Mouse (Mus musculus) left cerebral cortex, adult 18-20 months (tissue): ENCODE measurements around the gene Zfp710. TPM values are rescaled to one million over a fixed set of nuclear protein-coding genes. Genes with fewer than 3 reads are reported as not detected.

Experiments used
- DNase-seq, 2 experiments: peaks; one replicate each; pipeline ENCODE4 v3.0.0; 2021 to 2022; ENCODE audit warnings: low spot score in 2 of 2, mixed read lengths in 1 of 2
- total RNA-seq, 2 experiments: library from RNA; stranded (reverse); gene quantifications; 2 replicates each; pipeline ENCODE4 v1.2.3; 2021

Gene Zfp710
- total RNA-seq, 2 experiments from 2014 or later = 19.4 to 22.1 TPM

GRCm38 (mm10) chr7:80055781-80056180, 31.2 kb downstream of the Zfp710 start:
- no peak for DNase-seq

- DNase-seq = no peak
Observed at GRCm38 (mm10) chr7:80057002-80057691, 32.5 kb downstream of the Zfp710 start.

- no peak for DNase-seq
Observed at GRCm38 (mm10) chr7:80057781-80058180, 33.2 kb downstream of the Zfp710 start.

GRCm38 (mm10) chr7:80058405-80059063, 33.9 kb downstream of the Zfp710 start:
- DNase-seq = no peak

- no peak for DNase-seq
Observed at GRCm38 (mm10) chr7:80059064-80059838, 34.6 kb downstream of the Zfp710 start.

- no peak for DNase-seq
Observed at GRCm38 (mm10) chr7:80060012-80060778, 35.6 kb downstream of the Zfp710 start.

GRCm38 (mm10) chr7:80062083-80062826, 37.6 kb downstream of the Zfp710 start:
- no peak for DNase-seq

- DNase-seq = no peak
Observed at GRCm38 (mm10) chr7:80063244-80063643, 38.6 kb downstream of the Zfp710 start.

- no peak for DNase-seq
Observed at GRCm38 (mm10) chr7:80063902-80064736, 39.5 kb downstream of the Zfp710 start.

GRCm38 (mm10) chr7:80065250-80065649, 40.6 kb downstream of the Zfp710 start:
- no peak for DNase-seq

GRCm38 (mm10) chr7:80066675-80067455, 42.3 kb downstream of the Zfp710 start:
- no peak for DNase-seq

- no peak for DNase-seq
Observed at GRCm38 (mm10) chr7:80068341-80068740, 43.7 kb downstream of the Zfp710 start.

- DNase-seq = peak; percentile 49 to 73
Observed at GRCm38 (mm10) chr7:80069615-80070327, 45.2 kb downstream of the Zfp710 start.

GRCm38 (mm10) chr7:80071209-80071608, 46.6 kb downstream of the Zfp710 start:
- DNase-seq = no peak

GRCm38 (mm10) chr7:80072297-80072696, 47.7 kb downstream of the Zfp710 start:
- DNase-seq = peak; percentile 51 to 71

- no peak for DNase-seq
Observed at GRCm38 (mm10) chr7:80073506-80073905, 48.9 kb downstream of the Zfp710 start.

GRCm38 (mm10) chr7:80074921-80075441, 50.4 kb downstream of the Zfp710 start:
- no peak for DNase-seq
